Mouse (Mus musculus) cortical plate, adult 2 months (tissue): ENCODE measurements around the gene Slc17a7.

Experiments
- CTCF ChIP-seq: fragments of 200-500 bp; IDR thresholded peaks from 2 replicates; pipeline ENCODE4 v1.5.1; 2011; ENCODE audit warnings: mild to moderate bottlenecking, control low read depth, low read length; ENCODE audit not compliant: insufficient read depth; ENCODE audit errors: extremely low read depth
- POLR2A ChIP-seq: fragments of 200-500 bp; IDR thresholded peaks from 2 replicates; pipeline ENCODE4 v1.6.1; 2011; ENCODE audit warnings: mild to moderate bottlenecking, low read length, control low read depth; ENCODE audit not compliant: insufficient read depth; ENCODE audit errors: extremely low read depth

GRCm38 (mm10) chr7:45195341-45196175 lies 31.8 kb downstream of the Slc17a7 start:
- TF ChIP-seq CTCF (no peak), POLR2A (no peak)
